Mouse (Mus musculus): Measurements from ENCODE around the gene Itsn2. TPM values are rescaled to one million over a fixed set of nuclear protein-coding genes. Genes with fewer than 3 reads are reported as not detected.
"Not testable (repeated sequence)": the region's sequence is repeated elsewhere in the genome, so short reads cannot be mapped to it uniquely, and the experiment has no call there.

Gene Itsn2
- total RNA-seq (2022) = 100 to 1,000 TPM in 1 of 4 experiments, 10 to 100 TPM in 3; 84.0 to 104 (median 91.1) TPM

DNA sequence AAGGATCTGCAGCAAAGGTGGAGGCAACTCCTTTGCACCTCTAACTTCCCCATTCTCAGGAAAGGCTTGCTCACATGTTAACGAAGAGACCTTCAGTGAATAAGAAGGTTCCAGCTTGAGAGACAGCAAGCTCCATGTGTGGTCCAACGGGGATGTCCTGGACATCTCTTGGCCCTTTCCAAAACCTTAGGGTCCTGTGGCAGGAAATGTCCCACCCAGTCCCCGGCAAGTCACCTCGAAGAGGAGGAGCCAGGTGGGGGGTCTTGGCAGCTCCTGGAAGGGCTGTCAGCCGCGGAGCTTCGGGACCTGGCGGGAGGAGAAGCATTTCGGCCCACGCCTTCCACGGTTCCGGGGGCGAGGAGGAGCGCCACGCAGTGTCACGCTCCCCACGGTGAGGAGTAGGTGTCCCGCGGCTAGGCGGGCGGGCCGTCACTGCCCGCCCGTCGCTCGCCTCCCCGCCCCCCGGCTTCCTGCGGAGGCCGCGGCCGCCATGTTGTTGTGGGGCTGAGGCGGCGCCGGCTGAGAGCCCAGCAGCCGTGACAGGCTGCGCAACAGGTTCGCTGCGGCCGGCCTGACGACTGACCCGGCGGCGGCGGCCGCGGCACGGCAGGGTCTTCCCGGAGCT, at the start of gene Itsn2, which contains the start of gene Gm3625:
Gene Itsn2 (plus strand): TSS at position 98 of the 625 bp plus-strand sequence.
Gene Gm3625 (minus strand): TSS at position 387 of the 625 bp plus-strand sequence.
- peak; percentile 37 to 55 for DNase-seq (ENCODE audit: low spot score in 2 of 2)

DNA sequence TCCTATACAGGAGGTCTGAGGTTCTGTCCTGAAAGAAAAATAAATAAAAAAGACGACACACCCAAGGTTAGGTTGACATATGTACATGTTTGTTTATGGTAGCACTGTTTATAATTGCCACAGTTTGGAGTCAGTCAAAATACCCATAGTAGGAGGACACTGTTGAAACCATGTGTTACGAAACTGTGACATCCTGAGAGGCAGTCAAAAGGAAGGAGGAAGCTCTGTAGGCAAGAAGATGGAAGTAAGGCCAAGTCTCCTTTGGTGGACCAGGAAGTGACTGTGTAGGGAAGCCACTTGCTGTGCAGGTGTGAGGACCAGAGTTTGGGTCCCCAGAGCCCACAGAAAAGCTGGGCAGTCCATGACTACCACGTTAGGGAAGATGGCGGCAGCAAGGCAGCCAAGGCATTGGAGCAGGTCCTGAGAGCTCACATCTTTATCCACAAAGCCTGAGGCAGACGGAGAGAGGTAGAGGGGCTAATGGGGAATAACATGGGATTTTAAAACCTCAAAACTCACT, 48.0 kb upstream of the Itsn2 start:
- DNase-seq (ENCODE audit: low spot score in 2 of 2) = no peak

DNA sequence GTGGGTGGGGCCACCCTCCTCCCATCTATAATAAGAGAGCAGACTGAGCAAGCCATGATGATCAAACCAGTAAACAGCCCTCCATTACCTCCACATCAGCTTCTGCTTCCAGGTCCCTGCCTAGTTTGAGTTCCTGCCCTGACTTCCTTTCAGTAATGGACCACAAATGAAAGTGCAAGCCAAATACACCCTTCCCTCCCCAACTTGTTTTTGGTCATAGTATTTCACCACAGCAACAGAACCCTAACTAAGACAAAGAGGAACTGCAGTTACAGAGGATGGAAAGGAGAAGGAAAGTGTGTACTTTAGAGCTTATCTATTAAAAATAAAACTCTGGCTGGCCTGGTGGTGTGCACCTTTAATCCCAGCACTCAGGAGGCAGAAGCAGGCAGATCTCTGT, 47.0 kb upstream of the Itsn2 start:
- DNase-seq (ENCODE audit: low spot score in 2 of 2) = no peak

DNA sequence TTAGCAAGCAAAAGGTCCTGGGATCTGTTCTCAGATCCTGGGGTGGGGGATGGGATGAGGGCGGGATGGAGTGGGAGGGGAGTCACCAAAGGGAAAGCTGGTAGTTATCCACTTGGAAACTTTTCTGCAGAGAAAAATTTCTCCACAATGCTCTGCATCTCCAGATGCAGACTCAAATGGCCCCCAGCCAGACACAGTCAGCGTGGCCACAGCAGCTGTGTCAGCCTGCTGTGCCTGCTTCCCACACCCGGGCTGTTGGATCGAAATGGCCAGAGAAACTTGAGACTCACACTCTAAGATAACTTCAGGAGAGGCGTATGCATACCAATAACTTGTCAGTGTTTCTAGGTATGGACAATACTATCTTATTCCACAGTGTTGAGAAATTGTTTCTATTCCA, 45.9 kb upstream of the Itsn2 start:
- DNase-seq (ENCODE audit: low spot score in 2 of 2) = no peak

DNA sequence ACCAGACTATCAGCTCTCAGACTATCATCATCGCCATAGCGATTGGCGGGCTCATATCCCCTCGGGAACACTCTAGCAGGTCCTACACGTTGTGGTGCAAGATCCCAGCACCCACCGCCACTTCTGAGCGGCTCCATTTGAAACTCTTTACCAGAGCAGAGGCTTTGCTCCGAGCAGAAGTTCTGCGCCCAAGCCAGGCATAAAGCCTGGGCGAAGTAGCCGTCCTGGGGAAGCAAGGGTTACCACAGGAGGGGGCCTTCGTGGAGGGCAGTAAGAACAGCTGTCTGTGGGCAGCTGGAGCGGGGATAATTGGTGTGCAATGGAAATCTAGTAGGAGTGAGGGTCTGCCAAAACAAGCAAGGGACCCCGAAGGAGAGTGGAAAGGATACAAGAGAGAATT, 44.9 kb upstream of the Itsn2 start:
- no peak for DNase-seq (ENCODE audit: low spot score in 2 of 2)

DNA sequence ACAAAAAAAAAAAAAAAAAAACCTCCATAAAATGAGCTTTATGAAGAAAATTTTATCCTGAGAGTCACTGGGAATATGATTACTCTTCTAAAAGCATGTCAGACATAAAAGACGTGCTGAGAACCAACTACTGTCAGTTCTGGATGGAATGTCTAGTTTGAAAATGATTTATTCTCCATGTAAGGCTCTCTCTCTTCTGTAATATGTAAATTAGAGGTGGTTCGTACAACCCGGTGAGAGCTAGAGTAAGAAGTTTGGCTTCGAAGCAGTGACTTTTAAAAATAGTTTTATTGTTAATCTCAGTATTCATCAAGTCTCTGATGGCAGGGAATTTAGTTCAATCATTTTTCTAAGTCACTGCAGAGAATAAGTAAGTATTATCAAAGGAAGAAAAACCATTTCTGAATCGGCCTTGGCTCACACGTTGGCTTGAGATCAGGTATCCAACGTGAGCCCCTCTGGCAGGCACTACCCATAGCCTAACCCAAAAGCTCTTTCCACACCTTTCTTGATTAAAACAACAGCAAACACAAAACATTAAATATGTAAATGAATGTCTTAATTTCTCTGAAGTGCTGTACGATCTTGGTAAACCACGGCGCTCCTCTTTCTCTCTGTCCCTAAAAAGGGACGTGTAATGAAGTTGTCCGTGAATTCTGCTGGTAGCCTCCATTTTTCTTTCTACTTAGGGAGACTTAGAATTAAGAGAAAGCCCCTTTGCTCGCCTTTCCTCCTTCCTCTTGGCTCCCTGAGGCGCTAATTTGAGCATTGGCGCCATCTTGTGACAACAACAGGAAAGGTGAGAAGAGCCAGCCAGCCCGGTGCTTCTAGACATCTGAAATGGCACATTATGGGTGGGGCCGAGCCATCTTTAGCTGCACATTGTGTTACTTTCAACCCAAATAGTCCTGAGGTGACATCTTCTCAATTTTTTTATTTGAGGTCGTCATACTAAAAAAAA, 44.1 kb upstream of the Itsn2 start:
- peak; percentile 69 to 80 for DNase-seq (ENCODE audit: low spot score in 2 of 2)

DNA sequence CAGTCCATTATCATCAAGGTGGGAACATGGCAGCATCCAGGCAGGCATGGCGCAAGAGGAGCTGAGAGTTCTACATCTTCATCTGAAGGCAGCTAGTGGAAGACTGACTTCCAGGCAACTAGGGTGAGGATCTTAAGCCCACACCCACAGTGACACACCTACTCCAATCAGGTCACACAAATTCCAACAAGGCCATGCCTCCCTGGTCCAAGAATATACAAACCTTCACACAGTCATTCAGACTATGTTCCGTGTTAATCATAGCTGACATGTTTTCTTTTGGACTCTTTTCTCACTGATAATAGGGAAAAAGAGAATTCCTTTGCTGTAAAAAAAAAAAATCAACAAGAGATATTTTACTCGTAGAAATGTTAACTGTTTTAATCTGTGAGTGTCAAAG, 38.7 kb upstream of the Itsn2 start:
- DNase-seq (ENCODE audit: low spot score in 2 of 2) = not testable (repeated sequence)

DNA sequence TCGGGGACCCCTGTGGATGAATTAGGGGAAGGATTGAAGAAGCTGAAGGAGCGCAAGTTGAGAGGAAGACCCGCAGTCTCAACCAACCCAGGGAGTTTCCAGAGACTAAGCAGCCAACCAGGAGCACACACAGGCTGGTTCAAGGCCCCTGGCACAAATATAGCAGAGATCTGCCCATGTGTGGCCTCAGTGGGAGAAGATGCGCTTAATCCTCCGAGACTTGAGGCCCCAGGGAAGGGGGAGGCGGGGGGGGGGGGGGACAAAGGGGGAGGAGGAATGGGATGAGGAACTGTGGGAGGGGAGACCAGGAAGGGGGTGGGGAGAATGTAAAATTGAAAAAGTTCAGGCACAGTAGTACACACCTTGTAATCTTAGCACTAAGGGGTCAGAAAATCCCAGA, 37.0 kb upstream of the Itsn2 start:
- DNase-seq (ENCODE audit: low spot score in 2 of 2) = no peak

DNA sequence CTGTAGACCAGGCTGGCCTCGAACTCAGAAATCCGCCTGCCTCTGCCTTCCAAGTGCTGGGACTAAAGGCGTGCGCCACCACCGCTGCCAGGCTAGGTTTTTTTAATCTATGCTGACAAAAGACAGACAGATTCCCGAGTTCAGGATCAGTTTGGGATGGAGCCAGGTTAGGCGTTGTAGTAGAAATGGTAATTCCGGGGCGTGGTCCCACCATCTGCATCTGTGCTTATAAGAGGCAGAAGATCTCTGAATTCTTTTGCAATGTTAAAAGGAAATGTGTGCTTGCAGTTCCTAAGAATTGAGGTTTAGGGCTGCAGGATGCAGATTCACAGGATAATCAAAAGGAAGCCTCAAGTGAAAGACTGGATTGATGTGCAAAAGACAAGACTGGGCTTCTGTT, 35.5 kb upstream of the Itsn2 start:
- DNase-seq (ENCODE audit: low spot score in 2 of 2) = no peak

DNA sequence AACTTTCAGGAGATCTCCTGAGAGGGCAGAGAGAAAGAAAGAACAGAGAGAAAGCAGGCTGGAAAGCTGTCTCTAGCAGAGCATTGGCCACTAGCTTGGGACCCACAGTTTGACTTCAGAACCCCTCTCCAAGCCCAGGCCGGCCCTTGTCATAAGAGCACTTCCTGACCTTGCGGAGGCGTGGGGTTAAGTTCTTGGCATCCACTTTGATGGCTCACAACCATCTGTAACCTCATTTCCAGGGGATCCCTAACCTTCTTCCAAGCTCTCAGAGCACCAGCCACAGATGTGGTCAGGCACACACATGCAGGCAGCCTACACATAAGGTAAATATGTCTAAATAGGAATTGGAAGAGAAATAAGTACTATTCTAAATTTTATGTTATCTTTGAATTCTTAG, 35.0 kb upstream of the Itsn2 start:
- DNase-seq (ENCODE audit: low spot score in 2 of 2) = no peak

DNA sequence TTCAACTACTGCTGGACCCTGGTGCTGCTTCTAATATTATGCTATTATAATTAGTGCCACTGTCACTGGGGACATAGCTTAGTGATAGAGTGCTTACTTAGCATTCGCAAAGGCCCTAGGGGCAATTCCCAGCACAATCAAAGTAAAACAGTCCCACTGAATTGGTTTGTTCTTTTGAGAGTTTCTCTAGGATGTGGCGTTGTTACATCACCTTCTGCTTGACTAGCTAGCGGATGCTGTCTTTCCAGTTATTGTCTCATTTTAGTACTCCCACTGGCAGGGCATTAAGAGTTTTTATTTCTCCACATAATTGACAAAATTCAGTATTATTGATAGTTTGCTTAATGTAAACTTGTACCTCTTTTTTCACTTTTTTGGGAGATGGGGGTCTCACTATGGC, 34.4 kb upstream of the Itsn2 start:
- no peak for DNase-seq (ENCODE audit: low spot score in 2 of 2)

DNA sequence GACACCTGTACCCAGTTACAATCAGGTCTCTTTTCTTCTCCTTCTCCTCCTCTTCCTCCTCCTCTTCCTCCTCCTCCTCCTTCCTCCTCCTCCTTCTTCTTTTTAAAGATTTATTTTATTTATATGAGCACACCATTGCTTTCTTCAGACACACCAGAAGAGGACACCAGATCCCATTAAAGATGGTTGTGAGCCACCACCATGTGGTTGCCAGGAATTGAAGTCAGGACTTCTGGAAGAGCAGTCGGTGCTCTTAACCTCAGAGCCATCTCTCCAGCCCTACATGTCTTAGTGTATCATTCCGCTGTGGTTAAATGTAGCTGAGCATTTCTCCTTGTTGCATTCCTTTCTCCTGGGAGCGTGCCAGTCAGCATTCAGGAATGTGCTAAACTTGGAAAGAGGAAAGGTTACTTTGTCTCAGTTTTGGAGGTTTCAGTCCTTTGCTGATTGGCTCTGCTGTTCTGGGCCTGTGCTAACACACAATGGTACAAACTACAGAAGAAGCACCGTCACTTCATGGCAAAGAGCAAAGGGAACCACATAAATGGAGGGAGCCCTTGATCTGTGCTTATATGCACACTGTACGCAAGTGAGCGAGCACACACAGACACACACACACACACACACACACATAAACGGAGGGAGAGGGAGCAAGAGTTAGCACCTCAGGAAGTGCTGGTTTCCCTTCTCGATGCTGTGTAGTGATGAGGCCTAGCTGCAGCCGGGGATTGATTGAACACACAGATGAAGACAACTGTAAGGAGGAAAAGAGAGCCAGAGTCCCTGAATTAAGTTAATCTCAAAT, 33.8 kb upstream of the Itsn2 start:
- DNase-seq (ENCODE audit: low spot score in 2 of 2) = no peak

DNA sequence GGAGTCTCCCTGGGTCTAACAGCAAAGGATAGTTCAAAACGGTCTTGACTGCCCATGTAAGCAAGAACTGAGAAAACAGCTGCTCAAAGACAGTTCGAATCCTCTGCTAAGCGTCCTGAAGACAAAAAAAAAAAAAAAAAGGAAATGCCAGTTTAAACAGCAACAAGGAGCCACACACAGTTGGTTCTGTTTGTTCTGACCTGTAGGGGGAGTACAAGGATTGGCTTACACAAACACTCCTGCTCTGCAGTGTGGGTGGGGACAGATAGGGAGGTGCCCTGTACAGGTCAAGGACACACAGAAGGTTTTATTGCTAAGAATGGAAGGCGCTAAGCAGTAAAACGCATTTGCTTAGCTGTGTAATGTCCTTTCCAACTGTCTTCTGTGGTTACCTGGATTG, 20.6 kb upstream of the Itsn2 start:
- DNase-seq (ENCODE audit: low spot score in 2 of 2) = no peak

DNA sequence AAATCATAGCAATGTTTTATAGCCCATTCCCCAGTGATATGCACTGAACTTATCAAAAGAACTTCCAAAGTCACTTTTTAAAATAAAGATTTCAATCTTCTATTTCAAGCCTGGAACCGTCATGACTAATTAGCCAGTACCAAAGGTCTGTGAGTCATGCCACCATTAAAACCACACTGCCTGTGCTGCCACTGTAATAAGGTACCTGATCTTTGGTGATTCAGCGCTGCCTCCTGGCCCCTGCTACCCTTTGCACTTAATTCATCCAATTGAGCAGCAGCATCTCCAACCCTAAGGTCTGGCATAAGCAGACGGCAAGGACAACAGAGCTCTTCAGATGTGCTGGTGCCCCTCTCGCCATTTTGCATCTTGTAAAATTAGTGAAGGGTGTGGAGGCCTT, 18.4 kb upstream of the Itsn2 start:
- DNase-seq (ENCODE audit: low spot score in 2 of 2) = no peak

DNA sequence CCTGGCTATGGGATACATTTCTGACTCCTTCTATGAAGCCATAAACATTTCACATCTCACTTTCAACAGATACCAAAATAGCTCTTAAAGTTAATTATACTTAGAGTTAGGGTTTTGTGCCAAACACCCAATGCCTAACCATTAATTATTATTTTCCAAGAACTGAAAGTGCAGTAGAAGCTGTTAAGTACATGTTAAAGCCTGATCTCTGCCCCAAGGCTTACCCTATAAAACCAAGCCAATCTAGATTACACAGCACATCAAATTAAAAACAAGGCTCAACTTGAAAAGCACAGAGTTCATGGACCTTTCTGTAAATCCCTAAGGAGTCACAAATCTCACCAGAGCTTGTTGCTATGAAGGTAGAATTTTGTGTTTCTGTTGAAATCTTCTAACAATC, 10.1 kb upstream of the Itsn2 start:
- DNase-seq (ENCODE audit: low spot score in 2 of 2) = no peak

DNA sequence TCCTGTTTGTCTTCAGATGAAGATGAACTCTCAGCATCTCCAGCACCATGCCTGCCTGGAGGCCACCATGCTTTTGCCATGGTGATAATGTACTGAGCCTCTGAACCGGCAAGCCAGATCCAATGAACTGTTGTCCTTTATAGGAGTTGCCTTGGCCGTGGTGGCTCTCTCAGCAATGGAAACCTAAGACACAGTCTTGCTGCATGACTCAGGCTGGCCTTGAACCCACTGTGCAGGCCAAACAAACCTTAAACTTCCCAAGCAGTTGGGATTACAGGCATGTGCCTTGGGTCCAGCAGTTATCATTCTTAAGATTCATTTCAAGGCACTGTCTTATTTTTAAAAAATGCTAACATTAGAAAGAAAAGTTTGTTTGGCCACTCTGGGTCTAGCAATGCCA, 4.6 kb upstream of the Itsn2 start:
- no peak for DNase-seq (ENCODE audit: low spot score in 2 of 2)

DNA sequence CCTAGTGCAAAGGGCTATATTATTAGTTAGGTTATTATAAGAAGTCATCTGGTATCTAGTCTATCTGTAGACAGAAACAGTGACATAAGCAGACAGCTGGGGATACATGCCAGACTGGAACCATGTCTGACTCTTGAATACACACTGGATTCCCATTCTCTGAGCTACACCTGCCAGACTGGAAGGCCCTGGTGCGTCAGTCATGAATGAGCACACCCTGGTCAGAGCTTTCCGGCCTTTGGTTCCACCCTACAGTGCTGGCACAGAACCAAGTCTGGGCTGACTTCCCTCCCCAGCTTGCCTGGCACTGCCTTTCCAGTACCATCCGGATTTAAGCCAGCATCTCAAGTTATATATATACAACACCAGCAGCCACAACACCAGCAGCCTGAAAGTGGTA, 3.8 kb upstream of the Itsn2 start:
- no peak for DNase-seq (ENCODE audit: low spot score in 2 of 2)

DNA sequence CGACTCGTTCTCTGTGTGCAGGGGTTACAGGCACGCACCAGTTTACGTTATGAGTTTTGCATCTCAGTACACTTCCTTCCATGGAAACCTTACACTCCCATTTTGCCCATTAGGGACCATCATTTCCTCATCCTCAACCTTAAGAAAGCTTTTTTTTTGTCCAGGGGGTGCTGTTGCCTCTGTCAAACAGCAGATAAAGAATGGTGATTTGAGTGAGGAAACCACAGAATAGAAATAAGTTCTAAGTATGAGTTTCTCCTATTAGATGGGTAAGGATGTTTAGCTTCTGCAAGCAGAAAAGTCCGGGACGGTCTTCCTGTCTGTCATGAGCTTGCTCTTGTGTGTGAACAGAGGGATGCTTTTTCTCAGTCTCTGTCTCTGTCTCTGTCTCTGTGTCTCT, 413 bp upstream of the Itsn2 start:
- no peak for DNase-seq (ENCODE audit: low spot score in 2 of 2)

DNA sequence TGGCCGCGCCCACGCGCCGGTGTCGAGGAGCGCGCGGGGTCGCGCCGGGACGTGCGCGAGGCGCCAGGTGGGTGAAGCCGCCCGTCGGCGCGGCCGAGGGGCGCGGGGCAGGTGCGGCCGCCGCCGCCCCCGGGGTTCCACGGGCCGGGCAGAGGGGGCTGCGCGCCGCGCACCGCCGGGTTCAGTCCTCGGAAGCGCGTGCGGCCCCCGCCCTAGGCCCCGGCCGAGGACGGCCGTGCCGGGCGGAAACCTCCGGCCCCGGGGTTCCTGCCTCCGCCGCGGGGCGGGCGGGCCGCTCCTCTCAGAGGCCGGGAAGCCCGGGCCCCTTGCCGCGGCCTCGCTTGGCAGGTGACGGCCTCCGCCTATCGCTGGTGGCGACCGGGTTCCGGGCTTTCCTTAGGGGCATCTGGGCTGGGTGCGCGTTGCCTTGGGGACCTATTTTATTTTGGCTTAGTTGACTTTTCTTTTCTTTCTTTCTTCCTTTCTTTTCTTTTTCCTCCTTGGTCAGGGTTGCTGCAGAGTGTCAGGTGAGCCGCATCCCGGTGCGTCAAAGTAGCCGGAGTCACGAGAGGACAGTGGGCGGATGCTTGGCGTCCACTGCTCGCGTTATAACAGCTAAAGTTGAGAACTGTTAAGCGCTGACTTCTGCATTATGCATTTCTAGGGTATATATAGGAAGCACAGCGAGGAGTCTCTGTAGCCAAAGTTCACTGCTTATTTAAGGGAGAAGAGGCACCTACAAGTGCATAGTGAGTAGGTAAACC, 910 bp downstream of the Itsn2 start:
- no peak for DNase-seq (ENCODE audit: low spot score in 2 of 2)

DNA sequence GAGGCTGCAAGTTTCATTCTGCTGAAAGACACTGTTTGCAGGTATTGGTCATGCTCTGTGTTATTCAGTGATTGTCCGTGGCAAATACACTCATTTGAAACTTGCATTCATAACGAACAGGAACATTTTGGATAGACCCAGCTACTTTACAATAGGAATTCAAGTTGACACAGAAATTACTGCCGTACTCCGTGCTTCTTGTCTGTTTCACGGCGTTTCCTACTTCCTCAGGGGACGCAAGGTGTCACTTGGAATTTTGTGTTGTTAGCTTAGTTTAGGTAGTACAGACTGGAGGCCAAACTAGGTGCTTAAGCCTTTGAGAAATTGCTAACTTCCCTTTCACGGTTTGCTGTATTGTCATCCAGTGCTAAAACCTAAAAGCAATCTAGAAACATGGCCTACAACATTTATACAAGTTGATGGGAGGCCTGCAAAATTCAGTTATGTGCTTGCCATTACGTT, 1.5 kb downstream of the Itsn2 start:
- no peak for DNase-seq (ENCODE audit: low spot score in 2 of 2)

DNA sequence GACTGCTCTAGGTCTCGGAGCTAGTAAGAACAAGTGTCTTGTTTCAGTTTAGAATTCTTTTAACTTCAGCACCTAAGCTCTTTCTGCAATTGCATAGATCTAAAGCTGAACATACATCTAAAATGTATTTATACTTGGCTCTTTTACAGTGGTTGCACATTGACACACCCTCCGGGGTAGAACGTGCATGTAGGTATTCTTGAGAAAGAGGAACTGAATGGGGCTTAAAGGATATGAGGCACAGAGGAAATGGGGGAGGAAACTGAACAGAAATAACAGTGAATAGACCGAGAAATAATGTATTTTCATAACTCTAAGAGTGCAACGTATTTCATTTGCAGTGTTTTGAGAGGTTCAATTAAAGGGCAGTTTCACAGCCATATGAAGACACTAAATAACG, 2.6 kb downstream of the Itsn2 start:
- no peak for DNase-seq (ENCODE audit: low spot score in 2 of 2)
